Mouse (Mus musculus) olfactory bulb, adult 2 months (tissue): Measurements from ENCODE around the gene Polh. TPM values are rescaled to one million over a fixed set of nuclear protein-coding genes. Genes with fewer than 3 reads are reported as not detected.

ENCODE experiments used
- H3K27ac ChIP-seq: fragments of 200-500 bp; 2 replicates; pipeline ENCODE4 v1.5.1; 2012; ENCODE audit warnings: low read depth, low read length; ENCODE audit not compliant: insufficient read depth
- H3K4me1 ChIP-seq: fragments of 200-500 bp; 2 replicates; pipeline ENCODE4 v1.6.1; 2012; ENCODE audit warnings: low read length; ENCODE audit not compliant: control insufficient read depth, insufficient read depth
- H3K4me3 ChIP-seq: fragments of 200-500 bp; 2 replicates; pipeline ENCODE4 v1.5.1; 2012; ENCODE audit warnings: mild to moderate bottlenecking, low read depth, low read length, moderate library complexity; ENCODE audit not compliant: insufficient read depth
- CTCF ChIP-seq: fragments of 200-500 bp; IDR thresholded peaks from 2 replicates; pipeline ENCODE4 v1.5.1; 2012; ENCODE audit warnings: low read depth, mild to moderate bottlenecking, low read length, moderate library complexity; ENCODE audit not compliant: insufficient read depth
- POLR2A ChIP-seq: fragments of 200-500 bp; IDR thresholded peaks from 2 replicates; pipeline ENCODE4 v1.6.1; 2012; ENCODE audit warnings: mild to moderate bottlenecking, low read depth, low read length, moderate library complexity; ENCODE audit not compliant: insufficient read depth
- WGBS: fragments of 180-500 bp; shearing (Covaris S2); methylation state at CpG from one replicate; pipeline ENCODE4 v1.1.7; 2018; 5-methylcytosine and 5-hydroxymethylcytosine counted together
- polyA plus RNA-seq: library from polyadenylated mRNA; stranded (reverse); fragments of >200 nt; gene quantifications from 2 replicates; pipeline ENCODE4 v1.2.4, GENCODE M21; 2012; ENCODE audit warnings: low replicate concordance; ENCODE audit not compliant: missing spikeins, insufficient read depth, insufficient read length

Gene Polh
- polyA plus RNA-seq, 1 experiment, result not detected

DNA sequence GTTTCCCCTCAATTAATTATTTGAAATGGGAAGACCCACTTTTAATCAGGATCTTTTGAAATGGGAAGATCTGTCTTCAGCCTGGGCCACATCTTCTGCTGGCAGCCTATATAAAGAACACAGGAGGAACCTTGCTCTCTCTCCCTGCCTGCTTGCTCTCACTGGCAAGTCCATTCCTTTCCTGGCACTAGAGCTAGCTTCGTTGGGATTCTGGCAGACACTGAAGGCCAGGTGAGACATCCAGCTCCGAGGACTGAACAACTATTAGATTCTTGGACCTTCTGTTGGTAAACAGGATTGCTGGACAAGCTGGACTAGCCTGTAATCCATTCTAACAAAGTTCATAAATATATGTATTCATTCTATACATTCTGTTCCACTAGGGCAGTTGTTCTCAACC, 13.6 kb downstream of the Polh start:
- TF ChIP-seq CTCF (no peak), POLR2A (no peak)
- Histone ChIP-seq H3K27ac (no peak overlapping the region), H3K4me3 (no peak overlapping the region), H3K4me1 (no peaks in the 10 kb centered on the region)
- WGBS, result 88% methylated on average over 2 of the region's 2 CpGs

GRCm38 (mm10) chr17:46182273-46182672, 20.2 kb downstream of the Polh start:
- 83% methylated on average over 4 of the region's 4 CpGs for WGBS
- TF ChIP-seq CTCF (no peak), POLR2A (no peak)
- Histone ChIP-seq H3K4me3 (no peak overlapping the region), H3K27ac (no peak overlapping the region), H3K4me1 (no peaks in the 10 kb centered on the region)

- H3K4me1 ChIP-seq, result no peaks in the 10 kb centered on the region
- TF ChIP-seq CTCF, result no peak
- TF ChIP-seq POLR2A, result no peak
- H3K27ac ChIP-seq, result no peak overlapping the region
- WGBS, result 72% methylated on average over 3 of the region's 3 CpGs
- no peak overlapping the region for H3K4me3 ChIP-seq
These were observed 31.9 kb downstream of the Polh start for GRCm38 (mm10) chr17:46170538-46170937.

DNA sequence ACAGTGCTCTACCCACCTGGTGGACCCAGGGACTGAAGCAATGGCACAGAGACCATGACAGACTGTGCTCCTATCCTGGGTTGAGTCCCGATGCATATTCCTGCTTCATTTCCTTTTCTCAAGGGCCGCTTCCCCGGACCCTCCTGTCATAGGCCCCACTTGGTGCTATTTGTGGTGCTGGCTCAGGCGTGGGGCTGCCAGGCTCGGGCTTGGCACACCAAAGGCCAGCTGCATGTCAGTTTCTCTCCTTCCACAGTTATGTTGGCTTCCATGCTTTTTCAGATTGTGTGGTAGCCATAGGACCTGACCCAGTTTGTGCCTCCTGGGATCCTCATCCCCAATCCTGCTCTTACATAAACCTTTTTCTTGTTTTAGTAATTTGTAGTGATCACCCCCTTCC, 33.7 kb downstream of the Polh start:
- TF ChIP-seq POLR2A, result no peak
- H3K4me1 ChIP-seq, result no peaks in the 10 kb centered on the region
- H3K27ac ChIP-seq, result no peak overlapping the region
- 81% methylated on average over 5 of the region's 5 CpGs for WGBS
- H3K4me3 ChIP-seq, result no peak overlapping the region

- WGBS, result 46% methylated on average over 5 of the region's 5 CpGs
- no peak overlapping the region for H3K27ac ChIP-seq
These were observed 34.1 kb downstream of the Polh start for GRCm38 (mm10) chr17:46168318-46168717.

DNA sequence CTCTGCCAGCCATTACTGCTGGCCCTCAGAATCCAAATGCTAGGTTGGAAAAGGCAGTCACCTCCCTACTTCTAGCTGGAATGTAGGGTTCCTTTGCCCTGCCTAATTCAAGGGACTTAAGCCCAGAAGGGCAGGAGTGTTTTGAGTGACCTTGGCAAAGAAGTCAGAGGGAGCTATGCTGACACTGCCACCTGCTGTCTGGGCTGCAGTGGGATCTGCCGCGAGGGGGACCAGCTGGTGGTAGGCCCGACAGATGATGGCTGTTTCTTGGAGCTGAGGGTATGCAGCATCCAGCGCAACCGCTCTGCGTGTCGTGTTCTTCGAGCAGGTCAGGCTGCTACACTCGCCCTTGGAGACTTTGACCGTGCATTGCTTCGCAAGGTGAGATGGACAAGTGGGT, 35.4 kb downstream of the Polh start:
- WGBS, result 81% methylated on average over 11 of the region's 11 CpGs
- Histone ChIP-seq H3K4me3 (no peak overlapping the region), H3K27ac (no peak overlapping the region), H3K4me1 (peaks cover 8% of the 10 kb centered on the region; the same call in 1 of the 2 replicates)
- no peak for TF ChIP-seq POLR2A
- no peak for TF ChIP-seq CTCF

More at GRCm38 (mm10) chr17:46168318-46168717, 34.1 kb downstream of the Polh start:
- no peaks in the 10 kb centered on the region for H3K4me1 ChIP-seq
- TF ChIP-seq POLR2A (no peak), CTCF (no peak)
- H3K4me3 ChIP-seq, result no peak overlapping the region

- Histone ChIP-seq H3K27ac (no peak overlapping the region), H3K4me1 (peaks cover 12% of the 10 kb centered on the region), H3K4me3 (no peak overlapping the region)
- WGBS, result 70% methylated on average over 5 of the region's 5 CpGs
- TF ChIP-seq CTCF, result no peak
- TF ChIP-seq POLR2A, result no peak
These were observed 36.2 kb downstream of the Polh start for GRCm38 (mm10) chr17:46166270-46166669.

DNA sequence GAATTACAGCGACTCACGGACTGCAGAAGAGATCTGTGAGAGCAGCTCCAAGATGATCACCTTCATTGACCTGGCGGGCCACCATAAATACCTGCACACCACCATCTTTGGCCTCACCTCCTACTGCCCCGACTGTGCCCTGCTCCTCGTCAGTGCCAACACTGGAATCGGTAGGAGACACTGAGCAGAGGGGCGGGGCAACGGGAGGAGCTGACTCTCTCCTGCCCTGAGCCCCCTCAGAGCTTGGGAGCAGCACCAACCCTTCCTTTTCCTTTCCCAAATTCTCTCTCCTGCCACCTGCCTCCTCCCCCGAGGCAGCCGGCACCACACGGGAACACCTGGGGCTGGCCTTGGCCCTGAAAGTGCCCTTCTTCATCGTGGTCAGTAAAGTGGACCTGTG, 37.0 kb downstream of the Polh start:
- H3K4me3 ChIP-seq, result no peak overlapping the region
- H3K4me1 ChIP-seq, result peaks cover 12% of the 10 kb centered on the region
- TF ChIP-seq POLR2A (no peak), CTCF (no peak)
- H3K27ac ChIP-seq, result no peak overlapping the region
- 89% methylated on average over 12 of the region's 12 CpGs for WGBS

DNA sequence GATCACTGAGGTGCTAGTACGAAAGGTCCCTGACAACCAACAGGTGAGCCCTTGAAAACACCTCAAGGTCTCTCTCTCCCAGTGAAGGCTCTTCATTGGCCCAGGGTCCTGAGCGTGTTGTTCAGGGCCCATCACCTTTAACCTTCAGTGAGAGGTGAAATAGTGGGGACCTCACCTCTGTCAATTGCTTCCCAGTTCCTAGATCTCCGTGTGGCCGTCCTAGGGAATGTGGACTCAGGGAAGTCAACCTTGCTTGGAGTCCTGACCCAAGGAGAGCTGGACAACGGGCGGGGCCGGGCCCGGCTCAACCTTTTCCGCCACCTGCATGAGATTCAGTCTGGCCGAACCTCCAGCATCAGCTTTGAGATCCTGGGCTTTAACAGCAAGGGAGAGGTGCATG, 37.7 kb downstream of the Polh start:
- Histone ChIP-seq H3K4me3 (no peak overlapping the region), H3K27ac (no peak overlapping the region), H3K4me1 (peaks cover 12% of the 10 kb centered on the region)
- WGBS, result 93% methylated on average over 10 of the region's 10 CpGs
- no peak for TF ChIP-seq CTCF

DNA sequence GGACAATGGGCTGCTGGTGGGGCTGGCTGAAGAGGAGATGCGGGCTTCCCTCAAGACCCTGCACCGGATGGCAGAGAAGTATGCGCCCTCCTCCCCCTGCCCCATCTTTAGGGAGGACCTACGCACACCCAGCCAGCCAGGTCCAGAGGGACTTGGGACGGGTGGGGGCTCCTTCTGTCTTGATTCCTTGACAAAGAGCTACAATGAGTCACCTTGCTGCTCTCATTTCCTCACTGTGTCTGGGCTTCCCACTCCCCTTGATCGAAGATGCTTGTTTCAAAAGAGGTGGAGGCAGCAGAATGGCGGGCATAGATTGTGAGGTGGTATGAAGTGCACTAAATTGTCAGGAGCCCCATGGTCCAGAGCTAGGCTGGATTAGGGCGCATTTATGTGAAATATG, 38.1 kb downstream of the Polh start:
- Histone ChIP-seq H3K4me3 (no peak overlapping the region), H3K27ac (no peak overlapping the region), H3K4me1 (peaks cover 12% of the 10 kb centered on the region)
- TF ChIP-seq POLR2A (no peak), CTCF (no peak)
- WGBS, result 94% methylated on average over 8 of the region's 8 CpGs
